Comparison of ENCODE assay signal across 15 mouse cellular contexts in genomic region chr13:47974756-47975515, GRCm38 (mm10).
A peak's percentile ranks its signal among the peaks of the same experiment; 100 is the strongest.
DNase-seq lines count a peak whose midpoint lies in the region; ATAC-seq lines count a peak whose summit lies in the region.
"Had no signal": no experiment of that assay in that cellular context is flagged by ENCODE, and none has a peak within 500 bp of the region (broad histone marks: within the 10 kb centered on the region; RNA-seq: fewer than 3 reads in every experiment).

No protein-coding gene starts in this region.

- 86% methylated on average over 16 of the region's 16 CpGs for WGBS in hindbrain, embryonic 14.5 days
- WGBS in hindbrain, embryonic 16.5 days, result 79% methylated on average over 16 of the region's 16 CpGs
- WGBS in kidney, embryonic 16.5 days, result 63% methylated on average over 16 of the region's 16 CpGs
- 93% methylated on average over 16 of the region's 16 CpGs for WGBS in midbrain, embryonic 10.5 days

- peaks cover 6% of the 10 kb centered on the region; the same call in 1 of the 2 replicates for H3K4me1 ChIP-seq in hindbrain, embryonic 14.5 days (replicated peaks; ENCODE audit: control insufficient read depth, insufficient read depth, low read length)
- H3K4me1 ChIP-seq in hindbrain, embryonic 16.5 days (ENCODE audit: control insufficient read depth, insufficient read depth, low read depth, low read length), result peaks cover 3% of the 10 kb centered on the region; the same call in 1 of the 2 replicates
- H3K4me1 ChIP-seq in kidney, embryonic 16.5 days (ENCODE audit: insufficient read depth, low read length), result 0 out of 2 replicates have a peak, but pooled peaks cover 3% of the 10 kb centered on the region
- H3K4me1 ChIP-seq in midbrain, embryonic 10.5 days, result no peaks in the 10 kb centered on the region
- H3K4me1 ChIP-seq: liver, embryonic 15.5 days; midbrain, embryonic 12.5 days had no signal

- no peaks in the 10 kb centered on the region for H3K9me3 ChIP-seq in hindbrain, embryonic 14.5 days (ENCODE audit: control insufficient read depth, low read length)
- no peaks in the 10 kb centered on the region for H3K9me3 ChIP-seq in hindbrain, embryonic 16.5 days (ENCODE audit: control insufficient read depth, low read length)
- no peaks in the 10 kb centered on the region for H3K9me3 ChIP-seq in kidney, embryonic 16.5 days (ENCODE audit: low read length)
- H3K9me3 ChIP-seq in midbrain, embryonic 10.5 days (replicated peaks), result no peaks in the 10 kb centered on the region
- H3K9me3 ChIP-seq: liver, embryonic 15.5 days; midbrain, embryonic 12.5 days had no signal

- no peak for ATAC-seq in hindbrain, embryonic 14.5 days (ENCODE audit: low FRiP score)
- ATAC-seq in hindbrain, embryonic 16.5 days, result no peak
- peak; percentile 67; the same call in 1 of the 2 replicates for ATAC-seq in kidney, embryonic 16.5 days (ENCODE audit: low FRiP score, low TSS enrichment)
- ATAC-seq in megakaryocyte-erythroid progenitor cell, adult 5-6 weeks (replicated peaks; ENCODE audit: low FRiP score, low TSS enrichment, poor library complexity, severe bottlenecking), result no peak
- ATAC-seq: Patski had no signal

- no peaks in the 10 kb centered on the region for H3K27me3 ChIP-seq in hindbrain, embryonic 14.5 days (ENCODE audit: control insufficient read depth, insufficient read depth, low read length)
- no peaks in the 10 kb centered on the region for H3K27me3 ChIP-seq in hindbrain, embryonic 16.5 days (replicated peaks; ENCODE audit: control insufficient read depth, insufficient read depth, low read length)
- peaks cover 2% of the 10 kb centered on the region; the same call in 1 of the 2 replicates for H3K27me3 ChIP-seq in kidney, embryonic 16.5 days (ENCODE audit: insufficient read depth, low read length)
- no peaks in the 10 kb centered on the region for H3K27me3 ChIP-seq in midbrain, embryonic 10.5 days (ENCODE audit: low read depth, poor library complexity, severe bottlenecking)
- H3K27me3 ChIP-seq: liver, embryonic 15.5 days; midbrain, embryonic 12.5 days had no signal

- H3K4me3 ChIP-seq in hindbrain, embryonic 14.5 days (replicated peaks; ENCODE audit: low read length), result no peak overlapping the region
- no peak overlapping the region for H3K4me3 ChIP-seq in hindbrain, embryonic 16.5 days (ENCODE audit: low read length)
- no peak overlapping the region for H3K4me3 ChIP-seq in kidney, embryonic 16.5 days (ENCODE audit: low read length)
- H3K4me3 ChIP-seq in midbrain, embryonic 10.5 days, result no peak overlapping the region
- H3K4me3 ChIP-seq: erythroblast, embryonic 14.5 days; liver, embryonic 15.5 days; midbrain, embryonic 12.5 days had no signal

- H3K4me2 ChIP-seq in hindbrain, embryonic 14.5 days (replicated peaks), result peak overlapping the region; percentile 19
- no peak overlapping the region; the same call in 1 of the 2 replicates for H3K4me2 ChIP-seq in hindbrain, embryonic 16.5 days (ENCODE audit: low read length)
- peak overlapping the region; percentile 43 for H3K4me2 ChIP-seq in kidney, embryonic 16.5 days (replicated peaks; ENCODE audit: low read depth, low read length)
- H3K4me2 ChIP-seq: liver, embryonic 15.5 days; midbrain, embryonic 12.5 days had no signal

- peak; percentile 4 to 36 for DNase-seq in adrenal gland, adult (ENCODE audit: inconsistent age in 2 of 2, low spot score in 1 of 2)
- DNase-seq in adrenal gland, postnatal 4 days (ENCODE audit: low spot score in 2 of 2), result no peak
- DNase-seq in hindbrain, embryonic 14.5 days (ENCODE audit: low spot score), result no peak
- peak; percentile 13 for DNase-seq in lung, postnatal 25 days (ENCODE audit: low spot score)
- DNase-seq in midbrain, embryonic 10.5 days (ENCODE audit: low spot score), result no peak
- DNase-seq: cerebellum, adult 11-12 months; gastrocnemius, postnatal 14 days; thymus, adult 2 months had no signal

- no peak overlapping the region for H3K9ac ChIP-seq in hindbrain, embryonic 14.5 days
- no peak overlapping the region for H3K9ac ChIP-seq in hindbrain, embryonic 16.5 days (ENCODE audit: low read depth, low read length)
- H3K9ac ChIP-seq in kidney, embryonic 16.5 days (replicated peaks; ENCODE audit: low read length), result no peak overlapping the region
- H3K9ac ChIP-seq: liver, embryonic 15.5 days; midbrain, embryonic 12.5 days had no signal

- no peak overlapping the region for H3K27ac ChIP-seq in hindbrain, embryonic 14.5 days
- H3K27ac ChIP-seq in hindbrain, embryonic 16.5 days (ENCODE audit: low read depth, low read length), result no peak overlapping the region
- H3K27ac ChIP-seq in kidney, embryonic 16.5 days (ENCODE audit: low read length), result no peak overlapping the region
- no peak overlapping the region for H3K27ac ChIP-seq in midbrain, embryonic 10.5 days (replicated peaks)
- H3K27ac ChIP-seq: liver, embryonic 15.5 days; midbrain, embryonic 12.5 days had no signal

- H3K36me3 ChIP-seq in hindbrain, embryonic 14.5 days (replicated peaks; ENCODE audit: control insufficient read depth, insufficient read depth), result no peaks in the 10 kb centered on the region
- no peaks in the 10 kb centered on the region for H3K36me3 ChIP-seq in hindbrain, embryonic 16.5 days (ENCODE audit: control insufficient read depth, insufficient read depth, low read length)
- no peaks in the 10 kb centered on the region for H3K36me3 ChIP-seq in kidney, embryonic 16.5 days (ENCODE audit: insufficient read depth, low read length)
- H3K36me3 ChIP-seq in midbrain, embryonic 10.5 days, result no peaks in the 10 kb centered on the region
- H3K36me3 ChIP-seq: liver, embryonic 15.5 days; midbrain, embryonic 12.5 days had no signal

Comparison
In these comparisons a context has a peak if more than half of its experiments do, and no peak if none do; other contexts are left out.
1. DNase-seq: peak in adrenal gland, adult (2 of 2) and lung, postnatal 25 days (single experiment); none in adrenal gland, postnatal 4 days (0 of 2), hindbrain, embryonic 14.5 days (single experiment) and midbrain, embryonic 10.5 days (single experiment).